ENCODE assay signal across 16 mouse cellular contexts in genomic region chr7:75554065-75554464, GRCm38 (mm10).
DNase-seq lines count a peak whose midpoint lies in the region; ATAC-seq and TF ChIP-seq lines count a peak whose summit lies in the region.
"Had no signal": no experiment of that assay in that cellular context is flagged by ENCODE, and none has a peak within 500 bp of the region (broad histone marks: within the 10 kb centered on the region; RNA-seq: fewer than 3 reads in every experiment).

No protein-coding gene starts in this region.

- DNase-seq in heart, postnatal 10 days = peak; percentile 38 to 43
- no peak for DNase-seq in heart, postnatal 25 days (ENCODE audit: low spot score)
- peak; percentile 53 for DNase-seq in NIH3T3 (ENCODE audit: low read depth)
- peak; percentile 25 for DNase-seq in mesoderm, embryonic 11.5 days (ENCODE audit: low read depth, low spot score)
- DNase-seq in gastrocnemius, postnatal 10 days = no peak
- DNase-seq: adrenal gland, adult 2 months; cerebellum, postnatal 10 days; gastrocnemius, postnatal 36 days; right cerebral cortex, postnatal 14 days; thymus, adult 2 months had no signal

- no peak overlapping the region for H3ac ChIP-seq in C2C12 (ENCODE audit: control insufficient read depth, insufficient read length, low read depth)

- intact Hi-C loops in heart, postnatal 10 days (cut with DNase I) = loop anchor here (2.0 to 10.0 kb wide), 2 partner anchors 153 to 419 kb away; no protein-coding TSS in a partner anchor
- intact Hi-C loops in heart, postnatal 25 days (cut with DNase I) = loop anchor here (2.0 to 10.0 kb wide), 3 partner anchors 95 to 419 kb away; no protein-coding TSS in a partner anchor

- no peak for TF ChIP-seq CTCF in C2C12 (IDR thresholded peaks at IDR 0.05; ENCODE audit: control insufficient read depth, insufficient read depth, insufficient read length)

- ATAC-seq in activated CD4-positive, CD25-positive, alpha-beta regulatory T cell, adult 4 months = no peak
- ATAC-seq: Patski had no signal

- H3K79me3 ChIP-seq in C2C12 (ENCODE audit: low read depth) = peaks cover 3% of the 10 kb centered on the region

- H3K36me3 ChIP-seq in C2C12 (ENCODE audit: control insufficient read depth, insufficient read depth) = no peaks in the 10 kb centered on the region
- H3K36me3 ChIP-seq: hindbrain, embryonic 15.5 days; midbrain, embryonic 12.5 days had no signal

- no peak overlapping the region for H3K4me3 ChIP-seq in C2C12 (ENCODE audit: insufficient read depth, poor library complexity, severe bottlenecking)
- H3K4me3 ChIP-seq: hindbrain, embryonic 15.5 days; midbrain, embryonic 12.5 days had no signal

- H3K27me3 ChIP-seq in C2C12 (ENCODE audit: control insufficient read depth, insufficient read depth, insufficient read length) = no peaks in the 10 kb centered on the region
- H3K27me3 ChIP-seq: CH12.LX; hindbrain, embryonic 15.5 days; midbrain, embryonic 12.5 days; Patski had no signal

- peaks cover 29% of the 10 kb centered on the region for H3K79me2 ChIP-seq in C2C12 (ENCODE audit: control insufficient read depth, insufficient read depth)

TF ChIP-seq in C2C12, 6 proteins besides CTCF, POLR2A, EP300 and RAD21:
- TF ChIP-seq FOSL1 (IDR thresholded peaks at IDR 0.05; ENCODE audit: insufficient read depth, low read length, poor library complexity, severe bottlenecking) (no peak), USF1 (IDR thresholded peaks at IDR 0.05; ENCODE audit: low read depth) (no peak), CEBPB (IDR thresholded peaks at IDR 0.05; ENCODE audit: low read depth) (no peak), MAX (IDR thresholded peaks at IDR 0.05) (no peak), MYOD1 (IDR thresholded peaks at IDR 0.05; ENCODE audit: control insufficient read depth, insufficient read length, low read depth) (peak; percentile 16)

Comparison
In these comparisons a context has a peak if more than half of its experiments do, and no peak if none do; other contexts are left out.
1. DNase-seq: peak in heart, postnatal 10 days (2 of 2), NIH3T3 (single experiment) and mesoderm, embryonic 11.5 days (single experiment); none in heart, postnatal 25 days (single experiment) and gastrocnemius, postnatal 10 days (single experiment).